Mouse (Mus musculus) embryonic facial prominence, embryonic 15.5 days (tissue): ENCODE data around the gene Klhl7. TPM values are rescaled to one million over a fixed set of nuclear protein-coding genes. Genes with fewer than 3 reads are reported as not detected.

ENCODE experiments used
- polyA plus RNA-seq: library from polyadenylated mRNA; unstranded; fragments of >200 nt; fragmentation: Nextera tagmentation; extraction: Ambion mirVana; gene quantifications from 2 replicates; pipeline ENCODE4 v1.2.1, GENCODE M21; 2015

Gene Klhl7
- polyA plus RNA-seq, 1 experiment from 2014 or later: 56.5 TPM

Other genes starting within 250 kb of the Klhl7 start
- gene Fam126a, start 69.9 kb upstream of the Klhl7 start, polyA plus RNA-seq: 25.4 and 28.6 TPM in 2 replicates
- gene Nupl2, start 64.4 kb downstream of the Klhl7 start, polyA plus RNA-seq: 13.3 and 15.7 TPM in 2 replicates